Mouse (Mus musculus) embryonic facial prominence, embryonic 15.5 days (tissue): ENCODE results near the gene F2rl2. TPM values are rescaled to one million over a fixed set of nuclear protein-coding genes. Genes with fewer than 3 reads are reported as not detected.

Experiments
- ATAC-seq: fragments of 200-750 bp; cut with Nextera tagmentation; 2 replicates; pipeline ENCODE4 v1.8.0; 2017; ENCODE audit warnings: low read depth, moderate TSS enrichment; ENCODE audit not compliant: insufficient number of reproducible peaks, low FRiP score, low TSS enrichment
- H3K27ac ChIP-seq: fragments of 300-500 bp; sonication (generic); replicated peaks from 2 replicates; pipeline ENCODE4 v1.5.1; 2015; ENCODE audit warnings: mild to moderate bottlenecking, inconsistent platforms
- H3K27me3 ChIP-seq: fragments of 300-500 bp; sonication (generic); 2 replicates; pipeline ENCODE4 v1.6.1; 2015; ENCODE audit warnings: inconsistent platforms
- H3K36me3 ChIP-seq: fragments of 300-500 bp; sonication (generic); 2 replicates; pipeline ENCODE4 v1.6.1; 2015; ENCODE audit warnings: mild to moderate bottlenecking, inconsistent platforms
- H3K4me1 ChIP-seq: fragments of 300-500 bp; sonication (generic); 2 replicates; pipeline ENCODE4 v1.6.1; 2015; ENCODE audit warnings: inconsistent platforms
- H3K4me2 ChIP-seq: fragments of 300-500 bp; sonication (generic); replicated peaks from 2 replicates; pipeline ENCODE4 v1.6.1; 2015; ENCODE audit warnings: mild to moderate bottlenecking, inconsistent platforms
- H3K4me3 ChIP-seq: fragments of 300-500 bp; sonication (generic); replicated peaks from 2 replicates; pipeline ENCODE4 v1.5.1; 2015; ENCODE audit warnings: mild to moderate bottlenecking, inconsistent platforms
- H3K9ac ChIP-seq: fragments of 300-500 bp; sonication (generic); 2 replicates; pipeline ENCODE4 v1.6.1; 2015; ENCODE audit warnings: inconsistent platforms
- H3K9me3 ChIP-seq: fragments of 300-500 bp; sonication (generic); replicated peaks from 2 replicates; pipeline ENCODE4 v1.6.1; 2016; ENCODE audit warnings: inconsistent platforms
- WGBS: fragments of 180-500 bp; shearing (Covaris S2); methylation state at CpG from one replicate; pipeline ENCODE4 v1.1.7; 2015; 5-methylcytosine and 5-hydroxymethylcytosine counted together
- polyA plus RNA-seq: library from polyadenylated mRNA; unstranded; fragments of >200 nt; fragmentation: Nextera tagmentation; extraction: Ambion mirVana; gene quantifications from 2 replicates; pipeline ENCODE4 v1.2.1, GENCODE M21; 2015

F2rl2 gene
- polyA plus RNA-seq, 1 experiment from 2014 or later: 0.31 TPM

GRCm38 (mm10) chr13:95742881-95743466, 46.3 kb downstream of the F2rl2 start:
- no peak for ATAC-seq
- no peaks in the 10 kb centered on the region for H3K9me3 ChIP-seq
- peaks cover 45% of the 10 kb centered on the region for H3K4me1 ChIP-seq
- H3K36me3 ChIP-seq: no peaks in the 10 kb centered on the region
- no peaks in the 10 kb centered on the region for H3K27me3 ChIP-seq
- H3K4me2 ChIP-seq: no peak overlapping the region
- peak overlapping the region; percentile 78 for H3K27ac ChIP-seq
- no peak overlapping the region for H3K9ac ChIP-seq
- WGBS: 39% methylated on average over 9 of the region's 9 CpGs
- no peak overlapping the region for H3K4me3 ChIP-seq

- Histone ChIP-seq H3K27ac (peak overlapping the region; percentile 73), H3K4me2 (no peak overlapping the region), H3K9me3 (no peaks in the 10 kb centered on the region), H3K9ac (no peak overlapping the region), H3K27me3 (no peaks in the 10 kb centered on the region), H3K4me3 (no peak overlapping the region), H3K36me3 (no peaks in the 10 kb centered on the region), H3K4me1 (peaks cover 42% of the 10 kb centered on the region)
- 35% methylated on average over 4 of the region's 4 CpGs for WGBS
- no peak for ATAC-seq
These were observed 48.8 kb downstream of the F2rl2 start for GRCm38 (mm10) chr13:95745451-95745850.

DNA sequence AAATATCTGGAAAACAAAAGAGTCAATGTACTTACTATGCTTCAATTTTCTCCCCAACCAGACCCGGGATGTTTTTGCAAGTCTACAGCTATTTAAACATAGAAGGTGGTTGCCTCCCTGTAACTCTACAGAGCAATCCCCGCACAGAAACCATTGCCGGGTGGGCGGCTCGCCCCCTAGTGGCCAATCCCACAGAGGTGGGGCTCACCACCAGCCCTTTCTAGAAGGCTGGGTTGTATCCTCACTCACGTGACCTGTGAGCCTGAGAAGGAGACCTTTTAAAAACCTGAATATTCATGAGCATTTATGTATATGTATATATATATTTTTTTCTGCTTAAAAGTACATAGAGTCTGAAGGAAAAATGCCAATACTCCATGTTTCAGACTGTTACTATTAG, 49.9 kb downstream of the F2rl2 start:
- no peak overlapping the region for H3K4me2 ChIP-seq
- ATAC-seq: no peak; the same call in 1 of the 2 replicates
- H3K36me3 ChIP-seq: no peaks in the 10 kb centered on the region
- H3K9ac ChIP-seq: no peak overlapping the region
- H3K4me1 ChIP-seq: peaks cover 41% of the 10 kb centered on the region
- WGBS: 14% methylated on average over 6 of the region's 6 CpGs
- no peak overlapping the region for H3K4me3 ChIP-seq
- H3K27ac ChIP-seq: no peak overlapping the region; the same call in none of the 2 replicates
- H3K27me3 ChIP-seq: no peaks in the 10 kb centered on the region
- no peaks in the 10 kb centered on the region for H3K9me3 ChIP-seq

DNA sequence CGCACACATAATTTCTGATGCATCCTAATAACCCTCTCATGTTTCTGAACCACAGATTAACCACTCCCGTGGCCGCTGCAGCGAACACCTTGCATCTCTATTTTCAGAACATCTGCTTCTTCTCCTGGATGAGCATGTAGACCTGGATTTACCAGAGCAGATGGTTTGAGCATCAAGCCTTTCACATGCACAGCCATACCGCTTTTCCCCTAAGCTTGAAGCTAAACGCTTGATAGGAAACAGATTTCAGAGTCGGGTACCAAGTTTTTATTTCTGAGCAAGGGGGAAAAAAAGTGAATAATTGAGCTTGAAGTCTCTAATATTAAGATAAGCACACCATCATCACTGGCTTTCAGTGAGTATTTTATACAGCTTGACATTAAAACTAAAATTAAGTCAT, 50.4 kb downstream of the F2rl2 start:
- H3K27ac ChIP-seq: peak overlapping the region; percentile 55; the same call in 1 of the 2 replicates
- ATAC-seq: no peak; the same call in 1 of the 2 replicates

GRCm38 (mm10) chr13:95747541-95747940, 50.9 kb downstream of the F2rl2 start:
- H3K4me1 ChIP-seq: peaks cover 36% of the 10 kb centered on the region
- H3K9ac ChIP-seq: no peak overlapping the region
- H3K4me2 ChIP-seq: no peak overlapping the region
- no peaks in the 10 kb centered on the region for H3K36me3 ChIP-seq
- WGBS: 60% methylated on average over 11 of the region's 11 CpGs
- H3K4me3 ChIP-seq: no peak overlapping the region
- H3K9me3 ChIP-seq: no peaks in the 10 kb centered on the region
- no peak for ATAC-seq
- H3K27ac ChIP-seq: peak overlapping the region; percentile 55; the same call in 1 of the 2 replicates
- H3K27me3 ChIP-seq: no peaks in the 10 kb centered on the region

More for the DNA sequence above, 50.4 kb downstream of the F2rl2 start:
- Histone ChIP-seq H3K27me3 (no peaks in the 10 kb centered on the region), H3K36me3 (no peaks in the 10 kb centered on the region), H3K4me1 (peaks cover 40% of the 10 kb centered on the region), H3K9me3 (no peaks in the 10 kb centered on the region), H3K9ac (no peak overlapping the region), H3K4me3 (no peak overlapping the region), H3K4me2 (no peak overlapping the region)
- 44% methylated on average over 7 of the region's 7 CpGs for WGBS

Other genes with a start within 250 kb of the F2rl2 start
- gene S100z, start 218.1 kb upstream of the F2rl2 start, polyA plus RNA-seq: 5.2 and 6.3 TPM in 2 replicates
- 4.5 and 5.1 TPM in 2 replicates for gene F2rl1, start 171.6 kb upstream of the F2rl2 start, polyA plus RNA-seq
- gene F2r, start 78.4 kb upstream of the F2rl2 start, polyA plus RNA-seq: 81.7 and 82.3 TPM in 2 replicates
- gene Iqgap2, start 195.1 kb downstream of the F2rl2 start, polyA plus RNA-seq: 20.4 and 21.2 TPM in 2 replicates